Mouse (Mus musculus) limb, embryonic 10.5 days (tissue): Measurements from ENCODE around the gene Gm20852. TPM values are rescaled to one million over a fixed set of nuclear protein-coding genes. Genes with fewer than 3 reads are reported as not detected.
"Not testable (repeated sequence)": the region's sequence is repeated elsewhere in the genome, so short reads cannot be mapped to it uniquely, and the experiment has no call there.

ENCODE experiments used
- DNase-seq: peaks from one replicate; pipeline ENCODE4 v3.0.0-alpha.2; 2017; ENCODE audit warnings: low spot score
- H3K27ac ChIP-seq: fragments of 300-500 bp; sonication (generic); 2 replicates; pipeline ENCODE4 v1.5.1; 2016; ENCODE audit warnings: mild to moderate bottlenecking
- H3K27me3 ChIP-seq: fragments of 300-500 bp; sonication (generic); 2 replicates; pipeline ENCODE4 v1.6.1; 2016; ENCODE audit warnings: low read depth, mild to moderate bottlenecking; ENCODE audit not compliant: poor library complexity, severe bottlenecking
- H3K36me3 ChIP-seq: fragments of 300-500 bp; sonication (generic); 2 replicates; pipeline ENCODE4 v1.6.1; 2016; ENCODE audit warnings: mild to moderate bottlenecking, moderate library complexity
- H3K4me1 ChIP-seq: fragments of 300-500 bp; sonication (generic); 2 replicates; pipeline ENCODE4 v1.6.1; 2016
- H3K4me3 ChIP-seq: fragments of 300-500 bp; sonication (generic); 2 replicates; pipeline ENCODE4 v1.5.1; 2016; ENCODE audit warnings: mild to moderate bottlenecking, moderate library complexity
- H3K9me3 ChIP-seq: fragments of 300-500 bp; sonication (generic); replicated peaks from 2 replicates; pipeline ENCODE4 v1.6.1; 2016; ENCODE audit warnings: mild to moderate bottlenecking
- WGBS: fragments of 180-500 bp; shearing (Covaris S2); methylation state at CpG from one replicate; pipeline ENCODE4 v1.1.7; 2016; 5-methylcytosine and 5-hydroxymethylcytosine counted together
- polyA plus RNA-seq: library from polyadenylated mRNA; unstranded; fragments of >200 nt; fragmentation: Nextera tagmentation; extraction: Ambion mirVana; gene quantifications from 2 replicates; pipeline ENCODE4 v1.2.1, GENCODE M21; 2016

Gene Gm20852
- polyA plus RNA-seq, result not detected in 2 replicates

DNA sequence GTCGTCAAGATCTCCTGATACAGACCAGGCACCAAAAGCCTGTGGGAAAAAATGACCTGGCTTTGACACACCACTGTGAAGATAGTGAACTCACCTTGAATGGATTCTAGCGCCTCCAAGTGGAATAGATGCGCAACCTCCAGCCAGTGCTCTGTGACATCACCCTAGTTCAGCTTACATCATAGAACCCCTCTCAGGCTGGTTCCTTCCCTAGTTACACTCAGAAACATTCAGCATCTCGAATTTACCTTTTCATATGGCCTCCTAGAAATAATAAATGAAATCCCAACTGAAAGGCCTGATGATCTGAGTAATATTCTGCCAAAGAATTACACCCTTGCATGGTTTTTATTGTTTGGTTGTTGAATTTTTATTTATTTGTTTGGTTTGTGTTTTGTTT, at the start of gene Gm20852:
TSS of gene Gm20852 (minus strand) at position 101 of the 400 bp plus-strand sequence.
- H3K36me3 ChIP-seq, H3K9me3 ChIP-seq, H3K4me3 ChIP-seq, H3K4me1 ChIP-seq, DNase-seq, H3K27me3 ChIP-seq, H3K27ac ChIP-seq: not testable (repeated sequence)
- WGBS, result no CpG with 5 or more reads among the region's 4 CpGs
